Mouse (Mus musculus) liver, embryonic 12.5 days (tissue): ENCODE measurements around the gene Gkn2. TPM values are rescaled to one million over a fixed set of nuclear protein-coding genes. Genes with fewer than 3 reads are reported as not detected.

Experiments
- ATAC-seq: fragments of 200-750 bp; cut with Nextera tagmentation; 2 replicates; pipeline ENCODE4 v1.8.0; 2017; ENCODE audit warnings: moderate number of reproducible peaks, mild to moderate bottlenecking, moderate library complexity
- H3K27ac ChIP-seq: fragments of 300-500 bp; sonication (generic); 2 replicates; pipeline ENCODE4 v1.5.1; 2016; ENCODE audit warnings: mild to moderate bottlenecking
- H3K27me3 ChIP-seq: fragments of 300-500 bp; sonication (generic); replicated peaks from 2 replicates; pipeline ENCODE4 v1.6.1; 2016; ENCODE audit warnings: mild to moderate bottlenecking, moderate library complexity
- H3K36me3 ChIP-seq: fragments of 300-500 bp; sonication (generic); 2 replicates; pipeline ENCODE4 v1.6.1; 2016; ENCODE audit warnings: mild to moderate bottlenecking, moderate library complexity
- H3K4me1 ChIP-seq: fragments of 300-500 bp; sonication (generic); 2 replicates; pipeline ENCODE4 v1.6.1; 2016
- H3K4me2 ChIP-seq: fragments of 300-500 bp; sonication (generic); 2 replicates; pipeline ENCODE4 v1.6.1; 2016; ENCODE audit warnings: mild to moderate bottlenecking, moderate library complexity
- H3K4me3 ChIP-seq: fragments of 300-500 bp; sonication (generic); 2 replicates; pipeline ENCODE4 v1.5.1; 2016; ENCODE audit warnings: mild to moderate bottlenecking, moderate library complexity
- H3K9ac ChIP-seq: fragments of 300-500 bp; sonication (generic); 2 replicates; pipeline ENCODE4 v1.6.1; 2016; ENCODE audit warnings: mild to moderate bottlenecking, moderate library complexity
- H3K9me3 ChIP-seq: fragments of 300-500 bp; sonication (generic); replicated peaks from 2 replicates; pipeline ENCODE4 v1.6.1; 2016; ENCODE audit warnings: mild to moderate bottlenecking, moderate library complexity
- WGBS: fragments of 180-500 bp; shearing (Covaris S2); methylation state at CpG from one replicate; pipeline ENCODE4 v1.1.7; 2016; ENCODE audit not compliant: insufficient replicate concordance; 5-methylcytosine and 5-hydroxymethylcytosine counted together
- polyA plus RNA-seq: library from polyadenylated mRNA; unstranded; fragments of >200 nt; fragmentation: Nextera tagmentation; extraction: Ambion mirVana; gene quantifications from 2 replicates; pipeline ENCODE4 v1.2.1, GENCODE M21; 2016

The Gkn2 gene
- polyA plus RNA-seq, 1 experiment from 2014 or later = not detected

- 36% methylated on average over 3 of the region's 3 CpGs for whole genome bisulfite sequencing
- no peak for ATAC-seq
- no peak overlapping the region for H3K27ac ChIP-seq
Measured at GRCm38 (mm10) chr6:87412011-87412410, 38.9 kb downstream of the Gkn2 start.

GRCm38 (mm10) chr6:87422304-87422703 is 49.1 kb downstream of the Gkn2 start:
- WGBS = 48% methylated on average over 7 of the region's 7 CpGs
- H3K4me3 ChIP-seq = no peak overlapping the region
- H3K9ac ChIP-seq = no peak overlapping the region
- no peak for ATAC-seq
- no peaks in the 10 kb centered on the region for H3K36me3 ChIP-seq
- H3K9me3 ChIP-seq = no peaks in the 10 kb centered on the region
- H3K4me2 ChIP-seq = no peak overlapping the region
- H3K4me1 ChIP-seq = peaks cover 15% of the 10 kb centered on the region
- H3K27ac ChIP-seq = no peak overlapping the region
- no peaks in the 10 kb centered on the region for H3K27me3 ChIP-seq

More at GRCm38 (mm10) chr6:87412011-87412410, 38.9 kb downstream of the Gkn2 start:
- 0 out of 2 replicates have a peak, but pooled peaks cover 8% of the 10 kb centered on the region for H3K4me1 ChIP-seq
- no peaks in the 10 kb centered on the region for H3K9me3 ChIP-seq
- no peaks in the 10 kb centered on the region for H3K36me3 ChIP-seq
- H3K4me3 ChIP-seq = no peak overlapping the region
- H3K27me3 ChIP-seq = no peaks in the 10 kb centered on the region
- no peak overlapping the region; the same call in 1 of the 2 replicates for H3K9ac ChIP-seq
- H3K4me2 ChIP-seq = no peak overlapping the region

- no peaks in the 10 kb centered on the region for H3K27me3 ChIP-seq
- no peaks in the 10 kb centered on the region for H3K9me3 ChIP-seq
- WGBS = 48% methylated on average over 19 of the region's 19 CpGs
- no peak overlapping the region for H3K4me2 ChIP-seq
- H3K36me3 ChIP-seq = no peaks in the 10 kb centered on the region
- H3K4me1 ChIP-seq = peaks cover 15% of the 10 kb centered on the region
- H3K9ac ChIP-seq = no peak overlapping the region
- H3K4me3 ChIP-seq = no peak overlapping the region
- H3K27ac ChIP-seq = no peak overlapping the region
- ATAC-seq = no peak
Measured at GRCm38 (mm10) chr6:87424037-87424816, 51.1 kb downstream of the Gkn2 start.

- peaks cover 12% of the 10 kb centered on the region for H3K4me1 ChIP-seq
- no peak for ATAC-seq
- 49% methylated on average over 5 of the region's 5 CpGs for WGBS
- no peak overlapping the region for H3K27ac ChIP-seq
- H3K9me3 ChIP-seq = no peaks in the 10 kb centered on the region
- H3K9ac ChIP-seq = no peak overlapping the region
- H3K4me3 ChIP-seq = no peak overlapping the region
- H3K4me2 ChIP-seq = no peak overlapping the region
- H3K36me3 ChIP-seq = no peaks in the 10 kb centered on the region
- no peaks in the 10 kb centered on the region for H3K27me3 ChIP-seq
Measured at GRCm38 (mm10) chr6:87426954-87427353, 53.8 kb downstream of the Gkn2 start.

- no peak overlapping the region for H3K4me3 ChIP-seq
- peaks cover 12% of the 10 kb centered on the region for H3K4me1 ChIP-seq
- H3K4me2 ChIP-seq = no peak overlapping the region
- H3K27me3 ChIP-seq = no peaks in the 10 kb centered on the region
- H3K9me3 ChIP-seq = no peaks in the 10 kb centered on the region
- H3K27ac ChIP-seq = no peak overlapping the region
- WGBS = 67% methylated on average over 8 of the region's 8 CpGs
- no peaks in the 10 kb centered on the region for H3K36me3 ChIP-seq
- no peak for ATAC-seq
- no peak overlapping the region for H3K9ac ChIP-seq
Measured at GRCm38 (mm10) chr6:87427616-87428015, 54.5 kb downstream of the Gkn2 start.

GRCm38 (mm10) chr6:87428487-87429044 is 55.4 kb downstream of the Gkn2 start, which contains the start of gene Bmp10:
Gene Bmp10 (plus strand): TSS chr6:87428994.
- Histone ChIP-seq H3K27me3 (no peaks in the 10 kb centered on the region), H3K4me1 (peaks cover 6% of the 10 kb centered on the region), H3K9ac (no peak within 1 kb of the TSS), H3K4me3 (peak within 1 kb of the TSS; percentile 27), H3K36me3 (no peaks in the 10 kb centered on the region), H3K27ac (no peak within 1 kb of the TSS; the same call in 1 of the 2 replicates), H3K9me3 (no peaks in the 10 kb centered on the region), H3K4me2 (no peak within 1 kb of the TSS)
- WGBS = 63% methylated on average over 7 of the region's 7 CpGs
- no peak for ATAC-seq

Other genes starting within 250 kb of the Gkn2 start
- gene Antxr1, start 37.5 kb upstream of the Gkn2 start, polyA plus RNA-seq = 0.64 and 0.93 TPM in 2 replicates
- not detected in 2 replicates for gene Gkn1, start 22.4 kb upstream of the Gkn2 start, polyA plus RNA-seq
- gene Gkn3, start 15.6 kb downstream of the Gkn2 start, polyA plus RNA-seq = not detected in 2 replicates
- gene Bmp10, start 55.6 kb downstream of the Gkn2 start, polyA plus RNA-seq = 0.32 and 0.35 TPM in 2 replicates
- 5.2 and 5.4 TPM in 2 replicates for gene Arhgap25, start 159.9 kb downstream of the Gkn2 start, polyA plus RNA-seq
- gene Prokr1, start 217.4 kb downstream of the Gkn2 start, polyA plus RNA-seq = 4.3 and 4.8 TPM in 2 replicates